Mouse (Mus musculus) CH12.LX (cell line): Measurements from ENCODE around the gene Ptprf. TPM values are rescaled to one million over a fixed set of nuclear protein-coding genes. Genes with fewer than 3 reads are reported as not detected.

ENCODE experiments used
- DNase-seq: peaks from one replicate; pipeline ENCODE4 v3.0.0-alpha.2; 2013; ENCODE audit errors: extremely low read depth
- H3K27ac ChIP-seq: 2 replicates; pipeline ENCODE4 v1.5.1; 2012; ENCODE audit warnings: low read depth, mild to moderate bottlenecking, control low read depth, moderate library complexity; ENCODE audit not compliant: insufficient read depth
- H3K27me3 ChIP-seq: replicated peaks from 2 replicates; pipeline ENCODE3; 2012; ENCODE audit warnings: inconsistent platforms
- H3K36me3 ChIP-seq, 2 experiments: replicated peaks in 1 of 2; 2 replicates each; pipeline versions ENCODE3 to v1.6.1; 2012; ENCODE audit warnings: inconsistent platforms in 1 of 2, low read length in 1 of 2, mild to moderate bottlenecking in 1 of 2, mixed read lengths in 1 of 2, moderate library complexity in 1 of 2; ENCODE audit not compliant: control insufficient read depth in 1 of 2, insufficient read depth in 1 of 2
- H3K4me1 ChIP-seq, 2 experiments: 2 replicates each; pipeline ENCODE4 v1.6.1; 2012; ENCODE audit warnings: inconsistent platforms in 1 of 2, moderate library complexity in 1 of 2; ENCODE audit not compliant: insufficient read depth in 2 of 2, control insufficient read depth in 1 of 2
- H3K4me2 ChIP-seq: 2 replicates; pipeline ENCODE4 v1.6.1; 2012; ENCODE audit warnings: low read depth, mild to moderate bottlenecking, control low read depth; ENCODE audit not compliant: poor library complexity, insufficient read depth, severe bottlenecking
- H3K4me3 ChIP-seq, 3 experiments: fragments of 150-350 bp in 1 of 3; sonication (generic) in 1 of 3; replicated peaks in 1 of 3; 2 replicates each; pipeline versions ENCODE3 to v1.5.1; 2011 to 2012; ENCODE audit warnings: low read depth in 2 of 3, low read length in 2 of 3, mild to moderate bottlenecking in 2 of 3, moderate library complexity in 2 of 3, control low read depth in 1 of 3, improper control_type of control experiment in 1 of 3, inconsistent platforms in 1 of 3, mixed read lengths in 1 of 3; ENCODE audit not compliant: poor library complexity in 1 of 3
- H3K79me2 ChIP-seq: replicated peaks from 2 replicates; pipeline ENCODE4 v1.6.1; 2012; ENCODE audit warnings: mild to moderate bottlenecking, moderate library complexity; ENCODE audit not compliant: control insufficient read depth, poor library complexity, insufficient read depth, severe bottlenecking; ENCODE audit errors: extremely low read depth
- H3K9ac ChIP-seq: 2 replicates; pipeline ENCODE4 v1.6.1; 2012; ENCODE audit warnings: low read depth, mild to moderate bottlenecking, control low read depth, moderate library complexity; ENCODE audit not compliant: insufficient read depth
- H3K9me3 ChIP-seq: replicated peaks from 2 replicates; pipeline ENCODE3; 2012; ENCODE audit warnings: low read length, inconsistent platforms, mixed read lengths
- CHD1 ChIP-seq: IDR thresholded peaks from 2 replicates; pipeline ENCODE4 v1.6.1; 2012; ENCODE audit warnings: low read depth, low read length, improper control_type of control experiment, inconsistent platforms
- ELF1 ChIP-seq: IDR thresholded peaks from 2 replicates; pipeline ENCODE4 v1.6.1; 2014; ENCODE audit warnings: low read depth, mild to moderate bottlenecking, inconsistent platforms, low read length, improper control_type of control experiment
- GABPA ChIP-seq: IDR thresholded peaks from 2 replicates; pipeline ENCODE4 v1.6.1; 2012; ENCODE audit warnings: low read depth, low read length, improper control_type of control experiment, inconsistent platforms; ENCODE audit not compliant: insufficient replicate concordance
- HCFC1 ChIP-seq: IDR thresholded peaks from 2 replicates; pipeline ENCODE4 v1.6.1; 2012; ENCODE audit warnings: low read depth, mild to moderate bottlenecking, inconsistent platforms, low read length, improper control_type of control experiment
- JUND ChIP-seq: conservative IDR thresholded peaks from 2 replicates; pipeline ENCODE4 v1.6.1; 2011; ENCODE audit warnings: low read depth, low read length, improper control_type of control experiment
- MXI1 ChIP-seq: IDR thresholded peaks from 2 replicates; pipeline ENCODE4 v1.6.1; 2011; ENCODE audit warnings: mild to moderate bottlenecking, low read depth, low read length, improper control_type of control experiment
- MYC ChIP-seq: IDR thresholded peaks from 2 replicates; pipeline ENCODE4 v1.6.1; 2011; ENCODE audit warnings: low read depth, mild to moderate bottlenecking, improper control_type of control experiment, low read length
- NELFE ChIP-seq: IDR thresholded peaks from 2 replicates; pipeline ENCODE4 v1.6.1; 2011; ENCODE audit warnings: low read depth, low read length, improper control_type of control experiment
- PAX5 ChIP-seq: IDR thresholded peaks from 2 replicates; pipeline ENCODE4 v1.6.1; 2012; ENCODE audit warnings: low read length, inconsistent platforms, mixed read lengths
- RAD21 ChIP-seq: IDR thresholded peaks from 2 replicates; pipeline ENCODE4 v1.6.1; 2011; ENCODE audit warnings: low read depth, mild to moderate bottlenecking, low read length, improper control_type of control experiment, moderate library complexity
- RCOR1 ChIP-seq: conservative IDR thresholded peaks from 2 replicates; pipeline ENCODE4 v1.6.1; 2012; ENCODE audit warnings: low read depth, mild to moderate bottlenecking, inconsistent platforms, low read length, improper control_type of control experiment
- SIN3A ChIP-seq: IDR thresholded peaks from 2 replicates; pipeline ENCODE4 v1.6.1; 2012; ENCODE audit warnings: low read length, improper control_type of control experiment, inconsistent platforms
- SMC3 ChIP-seq: IDR thresholded peaks from 2 replicates; pipeline ENCODE4 v1.6.1; 2011; ENCODE audit warnings: low read depth, low read length, improper control_type of control experiment
- USF2 ChIP-seq: conservative IDR thresholded peaks from 2 replicates; pipeline ENCODE4 v1.6.1; 2011; ENCODE audit warnings: low read depth, low read length, improper control_type of control experiment
- ZC3H11A ChIP-seq: IDR thresholded peaks from 2 replicates; pipeline ENCODE4 v1.6.1; 2012; ENCODE audit warnings: low read depth, mild to moderate bottlenecking, inconsistent platforms, low read length, improper control_type of control experiment
- ZKSCAN1 ChIP-seq: IDR thresholded peaks from 2 replicates; pipeline ENCODE4 v1.6.1; 2012; ENCODE audit warnings: low read depth, inconsistent platforms, low read length, improper control_type of control experiment, borderline replicate concordance
- ZMIZ1 ChIP-seq: IDR thresholded peaks from 2 replicates; pipeline ENCODE4 v1.6.1; 2012; ENCODE audit warnings: low read depth, mild to moderate bottlenecking, inconsistent platforms, low read length, improper control_type of control experiment
- dilution Hi-C: fragments of 300-500 bp; cut with MboI; formaldehyde crosslinking; loops from 2 replicates; pipeline ENCODE4 v1.14.3; 2020; ENCODE audit warnings: low sequenced_read_pairs; ENCODE audit not compliant: extremely low pct_unique_long_range_greater_than_20kb, extremely low pct_ligation_motif_present
- in situ Hi-C: fragments of 300-500 bp; cut with MboI; formaldehyde crosslinking; loops from 3 replicates; pipeline ENCODE4 v1.14.3; 2019; ENCODE audit warnings: low sequenced_read_pairs, low pct_ligation_motif_present, low pct_unique_long_range_greater_than_20kb, mixed read lengths
- polyA plus RNA-seq: library from polyadenylated mRNA; unstranded; fragments of >175 nt; gene quantifications from 2 replicates; pipeline ENCODE4 v1.2.1, GENCODE M21; 2012; ENCODE audit warnings: low read depth; ENCODE audit not compliant: insufficient read length
- total RNA-seq, 2 experiments: library from RNA; depleted of rRNA; stranded (reverse); fragments of 300-350 nt in 1 of 2; fragments of >200 nt in 1 of 2; gene quantifications; 2 replicates each; pipeline ENCODE4 v1.2.3; 2012 to 2014

Ptprf gene
- total and polyA plus RNA-seq, 3 experiments = 0.11 to 0.21 TPM; not detected in 1

GRCm38 (mm10) chr4:118243298-118243697, 47.9 kb downstream of the Ptprf start:
- Histone ChIP-seq H3K9me3 (no peaks in the 10 kb centered on the region), H3K4me3 (no peak overlapping the region), H3K27ac (no peak overlapping the region), H3K4me1 (no peaks in the 10 kb centered on the region), H3K9ac (no peak overlapping the region), H3K79me2 (no peaks in the 10 kb centered on the region), H3K27me3 (peaks cover 84% of the 10 kb centered on the region), H3K36me3 (no peaks in the 10 kb centered on the region), H3K4me2 (no peak overlapping the region)
- dilution Hi-C loops (no loop called here), in situ Hi-C loops (no loop called here)
- TF ChIP-seq MYC (no peak), MXI1 (no peak), RCOR1 (no peak), ELF1 (no peak), ZC3H11A (no peak), ZMIZ1 (no peak)
- no peak for DNase-seq

GRCm38 (mm10) chr4:118239960-118240689, 51.1 kb downstream of the Ptprf start:
- TF ChIP-seq PAX5 (no peak), ELF1 (no peak), ZC3H11A (no peak), GABPA (no peak), USF2 (no peak), SMC3 (no peak), HCFC1 (no peak), ZMIZ1 (no peak), NELFE (no peak), CHD1 (no peak), JUND (no peak), RAD21 (no peak), SIN3A (no peak), ZKSCAN1 (no peak)
- Histone ChIP-seq H3K9me3 (no peaks in the 10 kb centered on the region), H3K36me3 (no peaks in the 10 kb centered on the region), H3K4me1 (no peaks in the 10 kb centered on the region), H3K9ac (no peak overlapping the region), H3K27me3 (peaks cover 79% of the 10 kb centered on the region), H3K4me3 (no peak overlapping the region), H3K27ac (no peak overlapping the region), H3K4me2 (no peak overlapping the region), H3K79me2 (no peaks in the 10 kb centered on the region)
- in situ Hi-C loops = no loop called here
- dilution Hi-C loops = no loop called here
- DNase-seq = no peak
